Mouse (Mus musculus): Measurements from ENCODE around the gene Fbxw21.

DNA sequence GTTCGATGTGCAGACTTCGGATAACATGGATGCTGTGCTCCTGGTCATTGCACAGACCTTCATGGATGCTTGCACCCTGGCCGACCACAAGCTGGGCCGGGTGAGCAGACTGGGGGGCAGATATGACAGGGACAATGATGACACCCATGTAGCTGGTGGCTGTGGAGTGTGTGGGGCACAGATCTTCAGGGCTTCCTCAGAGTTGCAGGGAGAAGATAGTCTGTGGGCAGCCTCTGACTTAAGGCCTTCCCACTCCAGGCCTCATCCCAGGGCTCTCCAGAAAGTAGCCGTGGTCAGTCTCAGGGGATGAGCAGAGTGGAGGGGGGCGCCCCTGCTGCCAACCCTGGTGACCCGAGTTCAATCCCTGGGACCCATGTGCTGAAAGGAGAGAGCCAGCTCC lies 47.0 kb downstream of the Fbxw21 start:
- TF ChIP-seq CTCF (IDR thresholded peaks at IDR 0.05; ENCODE audit: low read depth, low read length) = no peak
- TF ChIP-seq POLR2A (IDR thresholded peaks at IDR 0.05; ENCODE audit: borderline replicate concordance, low read depth, low read length) = no peak
